Mouse (Mus musculus): ENCODE results near the gene Ubxn6.
"Not testable (repeated sequence)": the region's sequence is repeated elsewhere in the genome, so short reads cannot be mapped to it uniquely, and the experiment has no call there.

Gene Ubxn6

DNA sequence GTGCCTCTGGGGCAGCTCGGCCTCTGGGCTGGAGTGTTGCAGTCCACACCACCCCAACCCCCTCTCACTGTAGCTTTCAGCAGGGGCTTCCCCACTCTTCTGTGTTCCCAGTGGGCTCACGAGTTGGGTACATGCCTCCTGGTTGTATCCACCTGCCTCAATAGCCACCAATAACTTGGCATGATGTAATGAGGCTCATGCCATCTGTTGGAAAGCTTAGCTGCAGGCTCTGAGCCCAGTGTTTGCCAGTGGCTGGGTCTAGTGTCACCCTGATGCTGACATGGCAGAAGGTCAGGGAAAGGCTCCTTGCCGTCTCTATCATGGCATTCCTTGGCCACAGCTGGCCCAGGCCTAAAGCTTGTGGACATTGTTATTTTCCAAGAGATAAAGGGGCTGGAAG lies 26.0 kb upstream of the Ubxn6 start:
- DNase-seq (ENCODE audit: low spot score), result no peak

DNA sequence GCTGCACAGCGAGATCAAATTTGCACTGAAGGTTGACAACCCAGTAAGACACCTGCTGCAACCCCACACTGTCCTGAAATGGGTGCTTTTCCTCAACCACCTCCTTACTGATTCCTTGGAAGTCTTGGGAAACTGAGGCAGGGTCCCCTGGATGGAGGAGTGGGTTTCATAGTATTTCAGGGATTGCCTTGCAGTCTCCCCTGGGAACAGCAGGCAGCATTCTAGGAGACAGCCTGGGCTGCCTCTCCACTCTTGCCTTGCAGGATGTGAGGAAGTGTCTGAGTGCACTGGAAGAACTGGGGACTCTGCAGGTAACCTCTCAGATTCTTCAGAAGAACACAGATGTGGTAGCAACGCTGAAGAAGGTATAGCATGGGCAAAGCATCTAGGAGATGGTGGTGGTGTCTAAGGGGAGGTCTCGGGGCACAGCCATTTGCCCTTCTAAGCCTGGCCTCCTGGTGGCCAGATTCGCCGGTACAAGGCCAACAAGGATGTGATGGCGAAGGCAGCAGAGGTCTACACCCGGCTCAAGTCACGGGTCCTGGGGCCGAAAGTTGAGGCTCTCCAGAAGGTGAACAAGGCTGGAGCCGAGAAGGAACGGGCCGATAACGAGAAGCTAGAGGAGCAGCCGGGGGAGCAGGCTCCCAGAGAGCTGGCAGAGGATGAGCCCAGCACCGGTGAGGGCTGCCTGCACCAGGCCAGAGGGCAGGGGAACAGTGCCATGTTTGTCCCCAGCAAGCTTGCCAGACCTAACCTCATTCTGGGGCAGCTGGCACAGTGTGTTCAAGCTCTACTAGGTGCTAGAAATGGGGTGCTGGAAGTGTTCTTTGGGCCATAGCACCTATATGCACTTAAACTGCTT lies 24.1 kb upstream of the Ubxn6 start:
- no peak for DNase-seq (ENCODE audit: low spot score)

DNA sequence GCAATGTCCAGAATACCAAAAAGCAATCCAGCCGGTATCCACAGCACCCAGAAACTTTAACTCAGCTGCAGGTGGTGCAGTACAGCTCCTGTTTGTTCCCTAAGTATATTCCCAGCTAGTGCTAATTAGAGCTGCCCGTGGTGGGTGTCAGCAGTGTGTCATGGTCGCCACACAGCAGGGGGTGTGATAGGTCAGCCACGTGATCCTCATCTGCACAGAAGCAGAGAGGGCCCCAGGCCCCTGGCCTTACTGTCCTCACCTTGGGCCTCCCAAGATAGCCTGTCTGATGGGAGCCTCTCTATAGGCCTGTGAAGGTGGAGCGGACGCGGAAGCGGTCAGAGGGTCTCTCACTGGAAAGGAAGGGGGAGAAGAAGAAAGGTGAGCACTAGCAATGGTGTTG lies 23.4 kb upstream of the Ubxn6 start:
- DNase-seq (ENCODE audit: low spot score), result no peak

DNA sequence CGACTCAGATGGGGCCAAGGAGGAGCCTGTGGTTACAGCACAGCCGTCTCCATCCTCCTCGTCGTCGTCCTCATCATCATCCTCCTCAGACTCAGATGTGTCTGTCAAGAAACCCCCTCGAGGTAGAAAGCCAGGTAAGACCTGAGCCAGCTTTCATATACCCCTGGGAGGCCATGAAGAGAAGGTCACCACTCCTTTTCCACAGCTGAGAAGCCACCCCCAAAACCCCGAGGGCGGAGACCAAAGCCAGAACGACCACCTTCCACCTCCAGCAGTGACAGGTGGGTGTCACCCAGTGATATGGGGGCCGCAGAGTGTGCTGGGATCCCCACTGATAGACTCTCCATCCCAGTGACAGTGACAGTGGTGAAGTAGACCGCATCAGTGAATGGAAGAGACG lies 22.1 kb upstream of the Ubxn6 start:
- no peak for DNase-seq (ENCODE audit: low spot score)

DNA sequence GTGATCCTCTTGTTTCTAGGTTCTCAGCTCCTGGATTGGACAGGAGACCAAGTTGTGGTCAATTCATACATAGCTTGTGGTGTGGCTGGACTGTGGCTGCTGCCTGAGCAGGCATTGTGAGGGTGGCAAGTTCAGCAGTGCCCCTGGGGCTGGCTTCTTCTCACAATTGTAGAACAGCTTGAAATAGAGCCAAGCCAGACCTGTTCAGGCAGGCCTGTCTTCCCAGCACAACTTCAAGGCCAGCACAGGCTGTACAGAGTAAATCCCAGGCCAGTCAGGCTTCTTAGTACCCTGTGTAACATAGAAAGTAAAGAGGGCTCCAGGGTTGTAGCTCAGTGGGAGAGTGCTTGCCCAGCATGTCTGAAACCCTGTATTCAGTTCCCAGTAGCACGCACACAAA lies 18.0 kb upstream of the Ubxn6 start:
- DNase-seq (ENCODE audit: low spot score), result no peak

DNA sequence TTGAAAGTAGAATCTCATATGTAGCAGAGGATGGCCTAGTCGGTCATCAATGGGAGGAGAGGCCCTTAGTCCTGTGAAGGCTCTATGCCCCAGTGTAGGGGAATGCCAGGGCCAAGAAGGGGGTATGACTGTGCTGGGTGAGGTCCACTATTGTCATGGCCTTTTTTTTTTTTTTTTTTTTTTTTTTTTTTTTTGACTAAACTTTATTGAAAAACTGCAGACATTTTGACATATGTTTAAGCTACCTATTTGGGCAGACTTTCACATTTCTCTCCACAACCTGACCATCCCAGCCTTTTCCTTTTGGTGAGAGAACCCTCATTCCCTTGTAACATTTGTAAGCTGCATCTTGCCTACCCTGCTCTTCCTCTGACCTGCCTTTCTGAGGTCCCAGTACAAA lies 17.5 kb upstream of the Ubxn6 start:
- no peak for DNase-seq (ENCODE audit: low spot score)

DNA sequence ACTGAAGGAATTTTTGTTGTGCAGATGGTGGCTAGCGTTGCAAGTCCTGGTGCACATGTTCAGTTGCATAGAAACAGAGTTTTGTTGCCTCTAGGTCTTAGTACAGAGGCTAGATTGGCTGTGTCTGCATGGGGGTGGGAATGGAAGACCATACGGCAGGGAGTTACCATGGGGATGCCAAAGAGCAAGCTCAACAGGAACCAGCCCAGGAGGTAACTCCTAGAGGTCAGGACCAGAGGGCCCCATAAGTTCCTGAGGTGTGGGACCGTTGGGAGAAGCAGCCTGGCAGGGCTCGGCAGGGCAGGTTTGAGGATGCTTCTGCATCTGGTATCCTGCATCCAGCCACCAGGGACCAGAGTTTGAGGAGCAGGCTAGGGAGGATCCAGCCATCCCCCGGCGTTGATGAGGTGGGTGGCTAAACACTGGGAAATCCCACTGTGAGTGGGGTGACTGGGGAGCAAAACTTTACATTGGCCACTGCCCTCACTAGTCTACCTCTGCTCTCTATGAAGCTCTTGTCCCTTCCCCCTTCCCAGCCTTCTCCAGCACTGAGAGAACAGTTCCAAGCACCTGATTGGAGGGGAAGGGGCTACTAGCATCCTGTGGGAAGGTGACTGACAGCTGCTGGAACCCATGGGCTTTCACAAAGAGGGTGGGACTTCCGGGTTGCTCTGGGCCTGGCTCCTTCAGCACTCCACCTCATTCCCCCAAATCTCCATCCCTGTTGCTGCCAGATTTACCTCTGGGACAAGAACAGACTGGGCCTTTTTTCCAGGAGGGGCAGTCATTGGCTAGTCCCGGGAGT lies 6.2 kb upstream of the Ubxn6 start:
- DNase-seq (ENCODE audit: low spot score), result no peak

DNA sequence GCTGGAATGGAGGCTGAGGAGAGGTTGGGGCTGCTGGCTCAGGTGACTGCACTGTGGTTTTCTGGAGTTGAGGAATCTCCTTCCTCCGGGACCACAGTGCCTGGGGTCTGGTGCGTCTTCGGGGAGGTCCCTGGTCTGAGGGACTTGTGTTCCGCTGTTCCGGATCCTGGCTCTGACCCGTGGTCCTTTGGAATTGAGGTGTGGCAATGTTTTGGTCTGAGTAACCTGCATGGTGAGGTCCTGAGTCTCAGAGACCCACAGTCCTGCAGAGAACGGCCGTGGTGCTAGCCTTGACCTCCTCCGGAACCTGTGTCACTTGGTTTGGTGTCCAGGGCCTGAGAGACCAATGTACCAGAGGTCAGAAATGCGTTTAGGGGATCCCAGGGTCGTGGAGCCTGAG lies 5.1 kb upstream of the Ubxn6 start:
- DNase-seq (ENCODE audit: low spot score), result no peak

DNA sequence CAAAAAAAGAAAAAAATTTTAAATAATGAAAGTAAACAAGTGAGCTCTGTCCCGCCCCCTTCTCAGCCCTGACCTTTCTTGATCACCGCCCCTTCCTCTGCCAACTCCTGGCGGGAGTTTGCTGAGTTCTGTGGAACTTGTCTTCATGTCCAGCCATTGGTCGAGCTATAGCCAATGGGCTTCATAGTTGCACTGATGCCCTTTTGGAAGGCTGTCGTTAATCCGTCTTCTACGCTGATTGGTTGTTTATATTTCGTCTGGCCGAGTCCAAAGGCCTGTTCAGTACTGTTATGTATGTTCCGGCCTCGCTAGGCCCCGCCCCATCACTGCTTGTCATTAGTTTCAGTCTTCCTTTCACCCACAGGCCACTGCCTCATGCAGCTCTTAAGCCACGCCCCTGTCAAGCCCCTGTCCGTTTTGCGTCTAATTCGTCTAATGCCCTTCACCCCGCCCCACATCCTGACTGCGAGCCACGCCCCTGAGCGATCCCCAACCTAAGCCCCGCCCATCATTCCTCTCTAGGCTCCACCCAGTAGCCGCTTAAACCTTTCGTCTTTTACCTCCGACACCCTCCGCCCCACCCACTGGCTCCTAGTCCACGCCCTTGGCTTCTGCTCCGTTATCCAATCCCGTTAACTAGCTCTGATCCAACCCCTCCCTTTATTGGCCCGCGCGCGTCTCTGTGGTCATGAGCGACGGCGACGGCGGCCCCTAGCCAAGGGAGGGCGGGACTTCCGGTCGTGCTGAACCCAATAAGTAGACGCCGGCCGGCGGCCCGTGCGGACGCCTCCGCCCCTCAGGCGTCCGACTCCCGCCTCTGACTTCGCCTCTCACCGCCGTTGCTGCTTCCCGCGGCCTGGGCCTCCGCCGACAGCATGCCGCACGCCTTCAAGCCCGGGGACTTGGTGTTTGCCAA lies 4.3 kb upstream of the Ubxn6 start, which contains the start of gene Hdgfl2:
TSS of gene Hdgfl2 (plus strand) at position 755 of the 916 bp plus-strand sequence.
- peak; percentile 96 for DNase-seq (ENCODE audit: low spot score)

DNA sequence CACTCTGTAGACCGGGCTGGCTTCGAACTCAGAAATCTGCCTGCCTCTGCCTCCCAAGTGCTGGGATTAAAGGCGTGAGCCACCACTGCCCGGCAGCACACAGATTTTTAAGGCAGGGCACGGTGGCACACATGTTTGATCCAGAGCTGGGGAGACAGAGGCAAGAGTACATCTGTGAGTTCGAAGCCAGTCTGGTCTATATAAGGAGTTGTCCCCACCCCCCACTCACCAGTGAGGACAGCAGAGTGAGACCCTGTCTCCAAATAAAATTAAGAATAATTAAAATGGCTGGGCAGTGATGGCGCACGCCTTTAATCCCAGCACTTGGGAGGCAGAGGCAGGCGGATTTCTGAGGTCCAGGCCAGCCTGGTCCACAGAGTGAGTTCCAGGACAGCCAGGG lies 3.5 kb upstream of the Ubxn6 start:
- not testable (repeated sequence) for DNase-seq (ENCODE audit: low spot score)

DNA sequence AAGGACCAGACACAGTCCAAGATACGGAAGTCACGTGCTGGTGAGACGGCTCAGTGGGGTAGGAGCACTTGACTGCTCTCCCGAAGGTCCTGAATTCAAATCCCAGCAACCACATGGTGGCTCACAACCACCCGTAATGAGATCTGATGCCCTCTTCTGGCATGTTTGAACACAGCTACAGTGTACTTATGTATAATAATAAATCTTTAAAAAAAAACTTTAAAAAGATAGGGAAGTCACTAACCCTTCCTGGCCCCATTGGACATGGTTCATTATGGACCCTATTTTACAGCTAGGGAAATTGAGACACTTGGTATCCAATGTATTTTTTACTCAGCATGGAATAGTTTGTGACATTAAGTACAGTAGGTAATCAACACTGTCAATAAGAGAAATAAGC lies 2.7 kb upstream of the Ubxn6 start:
- no peak for DNase-seq (ENCODE audit: low spot score)

DNA sequence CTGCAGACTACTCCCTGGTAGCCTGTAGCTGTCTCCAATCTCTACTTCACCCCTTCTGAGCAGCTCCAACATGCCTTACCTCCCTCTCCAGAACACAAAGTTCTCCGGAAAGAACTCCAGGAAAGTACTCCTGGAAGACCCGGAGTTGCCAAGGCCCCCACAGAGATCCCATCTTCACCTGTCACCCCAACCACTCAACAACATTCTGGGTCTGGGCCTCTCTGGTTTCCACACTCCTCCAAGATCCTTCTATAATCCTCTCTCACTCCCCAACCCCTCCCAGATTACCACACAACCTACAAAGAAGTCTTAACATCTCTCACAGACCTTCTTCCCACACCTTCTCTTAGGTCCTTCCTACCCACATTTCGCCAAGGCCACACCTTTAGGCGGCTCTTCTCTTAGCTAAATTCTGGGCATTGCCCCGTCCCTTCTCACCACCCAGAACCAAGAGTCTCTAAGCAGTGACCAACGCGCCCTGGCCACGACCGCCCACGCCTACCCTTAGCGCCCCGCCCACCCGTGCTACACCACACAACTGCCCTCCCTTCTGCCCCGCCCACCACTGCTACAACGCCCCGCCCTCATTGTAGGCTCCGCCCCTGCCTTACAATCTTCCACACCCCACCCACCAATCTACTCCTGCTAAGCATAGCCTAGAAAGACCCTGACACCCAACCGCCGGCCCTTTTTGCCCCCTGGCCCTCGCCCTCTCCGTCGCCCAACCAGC lies 566 bp downstream of the Ubxn6 start:
- DNase-seq (ENCODE audit: low spot score), result peak; percentile 55

DNA sequence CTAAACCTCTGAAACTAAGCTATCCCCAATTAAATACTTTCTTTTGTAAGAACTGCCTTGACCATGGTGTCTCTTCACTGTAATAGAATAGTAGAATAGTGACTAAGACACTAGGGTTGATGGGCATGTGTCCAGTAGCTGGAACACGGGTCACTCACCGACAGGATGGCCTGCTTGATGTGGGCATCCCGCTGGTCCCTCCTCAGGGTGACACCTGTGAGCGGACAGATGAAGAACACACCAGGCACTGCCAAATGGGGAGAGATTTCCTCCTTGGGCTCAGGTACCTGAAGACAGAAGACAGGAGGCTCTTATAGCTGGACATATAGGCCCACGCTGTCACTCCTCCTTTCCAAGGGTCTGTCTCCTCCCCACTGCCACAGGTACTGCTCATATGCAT lies 2.6 kb downstream of the Ubxn6 start:
- no peak for DNase-seq (ENCODE audit: low spot score)

DNA sequence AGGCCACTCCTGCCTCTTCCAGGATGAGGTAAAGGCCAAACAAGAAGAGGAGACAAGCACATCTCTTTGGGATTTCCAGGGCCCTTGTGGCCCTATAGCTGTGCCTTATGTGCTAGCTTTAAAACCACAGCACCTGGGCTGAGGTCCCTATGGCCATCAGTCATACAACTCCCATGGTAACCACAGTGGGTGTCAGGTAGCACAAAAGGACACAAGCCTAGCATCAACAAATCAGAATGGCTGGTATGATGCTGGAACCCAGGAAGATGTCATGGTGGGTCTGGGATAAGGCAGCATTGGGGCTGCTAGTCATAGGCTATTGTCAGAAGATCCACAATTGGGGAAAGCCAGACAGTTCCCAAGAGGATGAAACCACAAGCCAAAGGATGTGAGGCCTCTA lies 3.7 kb downstream of the Ubxn6 start:
- DNase-seq (ENCODE audit: low spot score), result no peak

DNA sequence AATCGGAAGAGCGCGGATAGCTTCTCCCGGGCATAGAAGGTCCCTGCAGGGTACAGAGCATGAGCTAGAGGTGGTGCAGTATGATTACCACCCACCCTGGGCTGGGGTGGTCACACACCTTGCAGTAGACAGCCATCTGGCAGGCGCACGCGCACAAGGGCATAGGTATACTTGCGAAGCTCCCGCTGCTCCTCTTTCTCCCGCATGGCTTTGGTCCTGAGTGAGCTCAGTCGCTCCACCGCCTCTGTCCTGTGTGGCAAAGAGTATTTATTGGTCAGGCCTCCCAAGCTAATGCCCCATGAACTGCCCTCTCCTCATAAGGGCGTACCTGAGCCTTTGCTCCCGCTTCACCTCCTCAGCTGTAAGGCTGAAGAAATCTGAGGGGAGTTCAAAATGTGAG lies 5.8 kb downstream of the Ubxn6 start:
- no peak for DNase-seq (ENCODE audit: low spot score)

DNA sequence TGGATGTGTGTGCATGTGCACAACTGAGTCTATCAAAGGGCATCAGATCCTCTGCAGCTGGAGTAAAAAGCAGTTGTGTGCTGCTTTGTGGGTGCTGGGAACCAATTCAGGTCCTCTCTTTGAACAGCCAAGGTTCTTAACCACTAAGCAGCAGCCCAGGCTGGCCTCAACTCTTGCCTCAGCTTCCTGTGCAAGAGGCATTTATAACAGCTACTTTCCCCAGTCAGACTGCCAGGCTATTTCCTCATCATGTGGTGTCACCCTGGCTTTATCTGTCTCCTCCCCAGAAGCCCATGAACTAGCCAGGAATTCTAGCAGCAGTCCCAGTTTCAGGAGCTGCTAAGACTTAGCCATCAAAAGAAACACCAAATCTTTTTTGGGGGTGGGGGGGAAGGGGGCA lies 8.4 kb downstream of the Ubxn6 start:
- no peak for DNase-seq (ENCODE audit: low spot score)

DNA sequence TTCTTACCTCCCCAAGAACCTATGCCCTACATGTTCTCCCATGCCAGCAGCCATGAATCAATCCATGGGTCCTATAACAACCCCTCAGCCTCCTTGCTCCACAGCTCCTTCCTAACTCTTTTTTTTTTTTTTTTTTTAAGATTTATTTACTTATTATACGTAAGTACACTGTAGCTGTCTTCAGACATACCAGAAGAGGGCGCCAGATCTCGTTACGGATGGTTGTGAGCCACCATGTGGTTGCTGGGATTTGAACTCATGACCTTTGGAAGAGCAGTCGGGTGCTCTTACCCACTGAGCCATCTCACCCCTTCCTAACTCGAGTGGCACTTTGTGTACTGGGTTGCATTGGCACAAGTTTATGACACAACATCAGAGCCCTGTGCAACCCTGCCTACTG lies 9.1 kb downstream of the Ubxn6 start:
- DNase-seq (ENCODE audit: low spot score), result not testable (repeated sequence)

DNA sequence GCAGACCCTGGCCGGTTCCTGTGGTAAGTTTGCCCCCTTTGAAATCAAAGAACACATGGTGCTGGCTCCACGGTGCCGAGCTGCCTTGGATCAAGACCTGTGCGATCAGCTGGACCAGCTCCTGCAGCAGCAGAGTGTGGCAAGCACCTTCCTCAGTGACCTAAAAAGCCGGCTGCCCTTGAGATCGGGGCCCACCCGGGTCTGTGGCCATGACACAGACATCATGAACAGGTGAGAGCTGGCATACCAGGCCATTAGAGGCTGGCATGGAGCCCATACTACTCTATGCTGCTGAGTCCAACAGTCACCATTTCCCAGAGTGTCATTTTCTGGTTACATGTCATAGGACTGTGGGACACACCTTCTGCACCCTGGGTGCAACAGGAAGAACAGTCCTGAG lies 12.7 kb downstream of the Ubxn6 start:
- DNase-seq (ENCODE audit: low spot score), result no peak

DNA sequence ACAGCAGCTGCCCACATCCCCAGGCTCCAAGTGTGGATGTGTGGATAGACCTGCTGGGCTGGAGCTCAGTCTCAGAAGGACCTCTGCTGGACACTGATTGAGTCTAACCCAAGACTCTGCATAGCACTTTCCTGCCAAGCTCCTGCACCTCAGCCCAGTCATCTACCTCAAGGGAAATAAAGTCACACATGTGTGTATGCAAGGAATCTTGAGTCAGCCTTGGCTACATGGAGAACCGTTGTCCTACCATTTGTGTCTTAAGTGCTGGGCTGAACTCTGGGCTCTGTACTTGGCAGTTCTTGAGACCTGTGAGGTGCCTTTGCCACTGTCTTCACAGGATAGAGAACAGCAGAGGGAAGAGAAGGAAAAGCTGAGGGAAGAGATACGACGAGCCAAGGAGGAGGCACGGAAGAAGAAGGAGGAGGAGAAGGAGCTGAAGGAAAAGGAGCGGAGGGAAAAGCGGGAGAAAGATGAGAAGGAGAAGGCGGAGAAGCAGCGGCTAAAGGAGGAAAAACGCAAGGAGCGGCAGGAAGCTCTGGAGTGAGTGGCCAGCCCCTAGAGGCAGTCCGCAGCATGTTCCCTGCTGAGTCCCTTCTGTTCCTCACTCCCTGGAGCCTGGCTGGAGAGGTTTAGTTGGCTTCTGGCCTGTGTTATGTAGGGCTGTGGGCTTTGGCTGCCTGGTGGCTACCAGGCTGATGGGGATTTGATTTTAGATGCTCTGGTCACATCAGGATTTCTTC lies 17.3 kb downstream of the Ubxn6 start:
- DNase-seq (ENCODE audit: low spot score), result no peak

DNA sequence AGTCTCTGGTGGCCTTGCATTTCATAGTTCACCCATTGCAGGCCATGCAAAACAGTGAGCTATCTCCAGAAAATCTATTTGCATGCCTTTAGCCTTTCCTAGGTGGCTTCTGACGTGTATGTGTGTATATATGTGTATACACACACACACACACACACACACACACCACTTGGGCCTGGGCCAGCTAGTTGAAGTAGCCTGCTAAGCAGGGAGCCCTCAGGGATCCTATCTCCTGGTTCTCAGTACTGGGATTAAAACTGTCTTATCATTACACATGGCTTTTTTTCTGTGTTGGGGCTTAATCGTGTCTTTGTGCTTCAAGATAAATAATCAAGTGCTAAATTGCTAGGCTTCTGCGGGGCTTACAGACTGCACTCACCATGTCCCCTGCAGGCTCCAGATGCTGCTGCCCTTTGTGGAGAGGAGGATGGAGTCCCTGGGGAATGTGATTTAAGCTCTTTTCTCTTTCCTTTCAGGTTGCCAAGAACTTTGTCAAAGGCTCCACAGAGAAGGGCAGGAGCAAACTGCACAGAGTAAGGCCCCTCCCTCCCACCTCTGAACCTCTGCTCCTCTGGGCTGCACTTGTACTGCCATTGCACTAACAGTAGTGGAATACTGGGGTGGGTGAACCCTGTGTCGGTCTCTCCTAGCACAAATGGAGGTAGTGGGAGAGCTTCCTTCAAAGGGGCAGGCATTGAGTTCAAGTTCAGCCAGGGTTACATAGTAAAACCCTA lies 18.7 kb downstream of the Ubxn6 start:
- no peak for DNase-seq (ENCODE audit: low spot score)

Data from urinary bladder, postnatal 10 days (tissue).